Mouse (Mus musculus) midbrain, postnatal 0 days (tissue): ENCODE data around the gene Akr1a1. TPM values are rescaled to one million over a fixed set of nuclear protein-coding genes. Genes with fewer than 3 reads are reported as not detected.

Experiments
- ATAC-seq: fragments of 200-750 bp; cut with Nextera tagmentation; 2 replicates; pipeline ENCODE4 v1.8.0; 2017; ENCODE audit warnings: moderate number of reproducible peaks, mild to moderate bottlenecking, moderate TSS enrichment, moderate library complexity; ENCODE audit not compliant: low FRiP score
- DNase-seq: peaks from one replicate; pipeline ENCODE4 v3.0.0-alpha.2; 2015; ENCODE audit warnings: low spot score
- H3K27ac ChIP-seq: fragments of 300-500 bp; sonication (generic); 2 replicates; pipeline ENCODE4 v1.5.1; 2014; ENCODE audit warnings: low read depth, mild to moderate bottlenecking, low read length, mixed read lengths
- H3K27me3 ChIP-seq: fragments of 300-500 bp; sonication (generic); 2 replicates; pipeline ENCODE4 v1.6.1; 2014; ENCODE audit warnings: low read length, control low read depth, mixed read lengths; ENCODE audit not compliant: insufficient read depth
- H3K36me3 ChIP-seq: fragments of 300-500 bp; sonication (generic); 2 replicates; pipeline ENCODE4 v1.6.1; 2014; ENCODE audit warnings: low read length, control low read depth, mixed read lengths; ENCODE audit not compliant: insufficient read depth
- H3K4me1 ChIP-seq: fragments of 300-500 bp; sonication (generic); 2 replicates; pipeline ENCODE4 v1.6.1; 2014; ENCODE audit warnings: mild to moderate bottlenecking, control low read depth, antibody characterized with exemption, low read length, mixed read lengths; ENCODE audit not compliant: insufficient read depth
- H3K4me2 ChIP-seq: fragments of 300-500 bp; sonication (generic); 2 replicates; pipeline ENCODE4 v1.6.1; 2014; ENCODE audit warnings: low read depth, mild to moderate bottlenecking, low read length, mixed read lengths; ENCODE audit not compliant: poor library complexity, severe bottlenecking
- H3K4me3 ChIP-seq: fragments of 300-500 bp; sonication (generic); 2 replicates; pipeline ENCODE4 v1.5.1; 2014; ENCODE audit warnings: low read depth, mild to moderate bottlenecking, low read length, moderate library complexity
- H3K9ac ChIP-seq: fragments of 300-500 bp; sonication (generic); replicated peaks from 2 replicates; pipeline ENCODE4 v1.6.1; 2014; ENCODE audit warnings: mild to moderate bottlenecking, low read length, moderate library complexity, mixed read lengths; ENCODE audit not compliant: poor library complexity, severe bottlenecking
- H3K9me3 ChIP-seq: fragments of 300-500 bp; sonication (generic); 2 replicates; pipeline ENCODE4 v1.6.1; 2016; ENCODE audit warnings: low read length, control low read depth
- CTCF ChIP-seq: IDR thresholded peaks from 2 replicates; pipeline ENCODE4 v1.5.1; 2016; ENCODE audit warnings: antibody characterized with exemption, mild to moderate bottlenecking
- WGBS: fragments of 180-500 bp; shearing (Covaris S2); extraction: QIAGEN DNeasy Blood & Tissue Kit; methylation state at CpG from one replicate; pipeline ENCODE4 v1.1.7; 2014; 5-methylcytosine and 5-hydroxymethylcytosine counted together
- polyA plus RNA-seq: library from polyadenylated mRNA; unstranded; fragments of >200 nt; fragmentation: Nextera tagmentation; extraction: Ambion mirVana; gene quantifications from 2 replicates; pipeline ENCODE4 v1.2.1, GENCODE M21; 2015
- total RNA-seq: library from RNA; depleted of rRNA; stranded (reverse); fragments of >200 nt; gene quantifications from 2 replicates; pipeline ENCODE4 v1.2.3, GENCODE M21; 2014; rRNA removed

The Akr1a1 gene
- total and polyA plus RNA-seq, 2 experiments from 2014 or later = 495 to 684 TPM

GRCm38 (mm10) chr4:116596379-116596778 is 55.1 kb downstream of the Akr1a1 start, which contains the start of gene Ccdc17:
Gene Ccdc17 (plus strand): TSS chr4:116596654.
- TF ChIP-seq CTCF = no peak
- WGBS = 25% methylated on average over 5 of the region's 5 CpGs
- ATAC-seq = no peak
- H3K4me1 ChIP-seq = peaks cover 9% of the 10 kb centered on the region
- H3K4me3 ChIP-seq = peak within 1 kb of the TSS; percentile 74
- H3K9ac ChIP-seq = peak within 1 kb of the TSS; percentile 64
- H3K9me3 ChIP-seq = no peaks in the 10 kb centered on the region
- no peak for DNase-seq
- H3K27me3 ChIP-seq = no peaks in the 10 kb centered on the region
- H3K36me3 ChIP-seq = peaks cover 22% of the 10 kb centered on the region; the same call in 1 of the 2 replicates
- H3K27ac ChIP-seq = peak within 1 kb of the TSS; percentile 88
- H3K4me2 ChIP-seq = peak within 1 kb of the TSS; percentile 86

GRCm38 (mm10) chr4:116595793-116596192 is 55.7 kb downstream of the Akr1a1 start:
- Histone ChIP-seq H3K36me3 (peaks cover 26% of the 10 kb centered on the region; the same call in 1 of the 2 replicates), H3K27me3 (no peaks in the 10 kb centered on the region), H3K4me3 (no peak overlapping the region), H3K4me2 (no peak overlapping the region), H3K9ac (no peak overlapping the region), H3K27ac (no peak overlapping the region), H3K4me1 (peaks cover 9% of the 10 kb centered on the region), H3K9me3 (no peaks in the 10 kb centered on the region)
- ATAC-seq (no peak), DNase-seq (no peak)
- 0 out of 2 replicates have a peak, but pooled peaks have one; percentile 8 for TF ChIP-seq CTCF
- WGBS = 83% methylated on average over 8 of the region's 8 CpGs

Other genes starting within 250 kb of the Akr1a1 start
- 95.8 and 97.4 TPM in 2 replicates for gene Mast2, start 187.5 kb downstream of the Akr1a1 start, total RNA-seq
- gene Mast2, start 187.5 kb downstream of the Akr1a1 start, polyA plus RNA-seq = 27.1 and 30.3 TPM in 2 replicates
- gene Ipp, start 144.1 kb downstream of the Akr1a1 start, total RNA-seq = 6.5 and 7.2 TPM in 2 replicates
- 10.5 and 10.9 TPM in 2 replicates for gene Ipp, start 144.1 kb downstream of the Akr1a1 start, polyA plus RNA-seq
- gene Tmem69, start 95.7 kb downstream of the Akr1a1 start, total RNA-seq = 8.8 and 12.6 TPM in 2 replicates
- 14.0 and 16.0 TPM in 2 replicates for gene Tmem69, start 95.7 kb downstream of the Akr1a1 start, polyA plus RNA-seq
- gene Gpbp1l1, start 94.0 kb downstream of the Akr1a1 start, total RNA-seq = 33.7 and 45.5 TPM in 2 replicates
- 13.7 and 14.7 TPM in 2 replicates for gene Gpbp1l1, start 94.0 kb downstream of the Akr1a1 start, polyA plus RNA-seq
- 0.44 and 5.1 TPM in 2 replicates for gene Ccdc17, start 55.0 kb downstream of the Akr1a1 start, total RNA-seq
- 3.2 and 4.1 TPM in 2 replicates for gene Ccdc17, start 55.0 kb downstream of the Akr1a1 start, polyA plus RNA-seq
- gene Nasp, start 23.7 kb downstream of the Akr1a1 start, total RNA-seq = 51.6 and 78.7 TPM in 2 replicates
- 67.2 and 76.3 TPM in 2 replicates for gene Nasp, start 23.7 kb downstream of the Akr1a1 start, polyA plus RNA-seq
- gene Prdx1, start 33.9 kb upstream of the Akr1a1 start, total RNA-seq = 171 and 207 TPM in 2 replicates
- gene Prdx1, start 33.9 kb upstream of the Akr1a1 start, polyA plus RNA-seq = 546 and 551 TPM in 2 replicates
- 20.8 and 24.3 TPM in 2 replicates for gene Mmachc, start 56.7 kb upstream of the Akr1a1 start, total RNA-seq
- gene Mmachc, start 56.7 kb upstream of the Akr1a1 start, polyA plus RNA-seq = 16.6 and 16.8 TPM in 2 replicates
- 10.3 and 10.9 TPM in 2 replicates for gene Ccdc163, start 56.8 kb upstream of the Akr1a1 start, total RNA-seq
- gene Ccdc163, start 56.8 kb upstream of the Akr1a1 start, polyA plus RNA-seq = 4.7 and 5.4 TPM in 2 replicates
- gene Tesk2, start 69.3 kb upstream of the Akr1a1 start, total RNA-seq = 0.77 and 2.5 TPM in 2 replicates
- gene Tesk2, start 69.3 kb upstream of the Akr1a1 start, polyA plus RNA-seq = 1.6 and 1.7 TPM in 2 replicates
- gene Toe1, start 156.0 kb upstream of the Akr1a1 start, total RNA-seq = 38.9 and 42.9 TPM in 2 replicates
- gene Toe1, start 156.0 kb upstream of the Akr1a1 start, polyA plus RNA-seq = 22.5 and 26.2 TPM in 2 replicates
- 5.1 and 5.6 TPM in 2 replicates for gene Mutyh, start 156.0 kb upstream of the Akr1a1 start, total RNA-seq
- 3.0 and 4.5 TPM in 2 replicates for gene Mutyh, start 156.0 kb upstream of the Akr1a1 start, polyA plus RNA-seq
- 0.55 and 0.71 TPM in 2 replicates for gene Hpdl, start 170.0 kb upstream of the Akr1a1 start, total RNA-seq
- gene Hpdl, start 170.0 kb upstream of the Akr1a1 start, polyA plus RNA-seq = 0.74 and 1.1 TPM in 2 replicates
- 20.1 and 23.0 TPM in 2 replicates for gene Zswim5, start 225.7 kb upstream of the Akr1a1 start, total RNA-seq
- 2.2 and 2.4 TPM in 2 replicates for gene Zswim5, start 225.7 kb upstream of the Akr1a1 start, polyA plus RNA-seq